Mouse (Mus musculus): Measurements from ENCODE around the gene Glyr1.

GRCm38 (mm10) chr16:4993276-4993675, 56.4 kb downstream of the Glyr1 start:
- no peak for TF ChIP-seq CTCF (IDR thresholded peaks at IDR 0.05; ENCODE audit: low read depth, low read length)
- TF ChIP-seq POLR2A (IDR thresholded peaks at IDR 0.05; ENCODE audit: extremely low read depth, insufficient read depth, low read length) = no peak
